Mouse (Mus musculus) liver, postnatal 0 days (tissue): ENCODE measurements around the gene Neurog1.

Experiments
- CTCF ChIP-seq: sonication (generic); IDR thresholded peaks from 2 replicates; pipeline ENCODE4 v1.5.1; 2016; ENCODE audit warnings: antibody characterized with exemption, low read depth
- EP300 ChIP-seq: IDR thresholded peaks from 2 replicates; pipeline ENCODE4 v1.6.1; 2016; ENCODE audit warnings: antibody characterized with exemption, low read depth, mild to moderate bottlenecking

GRCm38 (mm10) chr13:56250551-56251161, 1.3 kb downstream of the Neurog1 start:
- TF ChIP-seq CTCF (no peak), EP300 (no peak)
